Mouse (Mus musculus): ENCODE results near the gene Nfia.

Nfia gene

DNA sequence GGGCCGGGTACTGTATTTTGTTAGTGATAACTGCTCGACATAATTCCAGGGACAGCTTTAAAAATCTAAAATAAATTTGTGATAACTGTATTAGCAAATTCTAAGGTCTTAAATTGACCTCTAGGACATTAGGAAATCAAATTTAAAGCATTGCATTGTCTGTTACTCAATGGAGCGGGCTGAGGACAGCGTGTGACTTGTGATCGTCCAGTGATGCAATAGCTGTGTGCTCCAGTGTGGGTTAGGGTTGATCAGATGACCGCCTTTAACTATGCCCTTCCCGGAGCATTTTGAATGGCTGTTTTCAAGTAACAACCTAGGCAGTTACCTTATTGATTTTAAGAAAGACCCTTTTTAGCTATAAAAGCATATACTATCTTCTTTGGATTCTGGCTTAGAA is 42.0 kb downstream of the Nfia start:
- DNase-seq (ENCODE audit: low read depth, low spot score), result no peak

DNA sequence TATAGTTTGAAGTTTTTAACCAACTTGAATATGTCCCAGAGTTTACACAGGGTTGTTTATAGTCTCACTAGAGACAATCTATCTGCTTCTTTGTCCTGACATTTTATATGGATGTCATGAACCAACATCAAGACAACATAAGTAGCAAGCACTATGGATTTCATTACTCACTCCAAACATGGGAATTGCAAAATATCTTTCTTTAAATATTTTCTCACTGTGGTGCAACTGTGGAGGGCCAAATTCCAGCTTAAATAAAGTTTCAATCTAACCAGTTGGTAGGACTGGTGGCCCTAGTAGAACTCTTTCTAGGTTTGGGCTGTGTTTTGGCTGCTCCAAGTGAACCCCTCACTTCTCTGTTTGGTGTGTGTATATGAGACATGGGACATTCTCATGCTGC is 43.5 kb downstream of the Nfia start:
- no peak for DNase-seq (ENCODE audit: low read depth, low spot score)

DNA sequence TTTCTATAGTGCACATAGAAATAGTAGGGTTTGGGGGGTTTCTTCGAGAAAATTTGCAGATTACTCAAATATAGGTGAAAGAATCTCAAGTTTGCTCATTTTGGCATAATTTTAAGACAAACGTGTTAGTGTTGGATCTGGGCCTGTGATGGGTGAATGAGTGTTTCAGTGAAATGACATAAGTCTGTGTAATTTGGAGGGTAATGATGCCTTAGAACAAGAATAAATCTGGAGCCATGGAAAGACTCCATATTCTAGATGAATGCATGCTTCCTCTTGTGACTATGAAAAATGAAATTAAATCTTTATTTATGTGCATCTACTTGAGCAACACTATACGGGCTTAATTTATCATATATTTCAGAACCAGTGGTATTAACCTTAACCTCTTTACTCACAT is 44.2 kb downstream of the Nfia start:
- DNase-seq (ENCODE audit: low read depth, low spot score), result no peak

DNA sequence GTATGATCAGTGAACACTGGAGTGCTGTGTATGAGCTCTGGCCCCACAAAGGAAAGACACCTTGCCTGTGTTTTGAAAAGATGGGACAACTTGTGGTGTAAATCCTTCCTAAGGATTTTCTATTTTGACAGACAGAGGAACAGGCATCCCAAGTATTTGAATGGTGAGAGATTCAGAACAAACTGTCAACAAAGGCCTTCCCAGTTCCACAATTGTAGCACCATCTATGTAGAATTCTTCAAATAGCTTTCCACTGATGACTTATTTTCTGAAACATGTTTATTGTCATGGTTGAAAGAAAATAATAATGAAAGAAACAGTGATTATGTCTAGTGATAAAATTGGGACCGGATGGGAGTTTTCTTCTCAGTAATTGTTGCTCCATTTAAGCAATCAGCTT is 45.2 kb downstream of the Nfia start:
- no peak for DNase-seq (ENCODE audit: low read depth, low spot score)

DNA sequence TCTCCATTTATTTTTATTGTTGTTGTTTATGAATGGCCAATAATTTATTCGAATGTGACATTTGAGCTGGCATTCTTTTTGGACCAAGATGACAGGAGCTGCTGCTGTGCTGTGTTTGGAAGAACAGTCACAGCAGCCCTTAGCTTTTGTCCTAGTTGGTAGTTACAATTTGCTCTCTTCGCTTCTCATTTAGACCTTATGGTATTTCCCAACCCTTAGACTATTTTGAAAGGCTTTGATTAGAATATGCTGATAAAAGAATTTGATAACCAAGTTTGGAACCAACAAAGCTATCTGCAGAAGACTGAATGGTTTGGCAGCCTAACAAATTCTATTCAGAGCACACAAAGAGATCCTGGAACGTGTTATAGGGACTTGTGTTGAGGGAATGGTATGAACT is 46.0 kb downstream of the Nfia start:
- DNase-seq (ENCODE audit: low read depth, low spot score), result no peak

DNA sequence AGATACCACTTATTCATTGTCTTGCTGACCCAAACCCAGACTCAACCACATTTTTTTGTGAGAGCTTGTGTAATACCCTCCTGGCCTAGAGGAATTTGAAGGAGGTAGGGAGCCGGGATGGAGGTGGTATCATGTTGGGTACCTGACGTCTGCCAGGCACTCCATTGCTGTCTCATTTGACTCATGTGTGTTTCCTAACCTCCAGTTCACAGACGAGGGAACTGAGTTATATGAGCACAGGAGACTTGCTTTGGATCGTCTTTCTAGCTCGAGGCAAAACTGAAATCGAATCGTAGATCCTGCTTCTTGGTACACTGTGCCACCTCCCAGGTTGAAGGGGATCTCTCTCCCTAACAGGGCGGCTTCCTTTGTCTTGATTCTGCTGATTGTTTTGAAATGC is 46.6 kb downstream of the Nfia start:
- DNase-seq (ENCODE audit: low read depth, low spot score), result no peak

DNA sequence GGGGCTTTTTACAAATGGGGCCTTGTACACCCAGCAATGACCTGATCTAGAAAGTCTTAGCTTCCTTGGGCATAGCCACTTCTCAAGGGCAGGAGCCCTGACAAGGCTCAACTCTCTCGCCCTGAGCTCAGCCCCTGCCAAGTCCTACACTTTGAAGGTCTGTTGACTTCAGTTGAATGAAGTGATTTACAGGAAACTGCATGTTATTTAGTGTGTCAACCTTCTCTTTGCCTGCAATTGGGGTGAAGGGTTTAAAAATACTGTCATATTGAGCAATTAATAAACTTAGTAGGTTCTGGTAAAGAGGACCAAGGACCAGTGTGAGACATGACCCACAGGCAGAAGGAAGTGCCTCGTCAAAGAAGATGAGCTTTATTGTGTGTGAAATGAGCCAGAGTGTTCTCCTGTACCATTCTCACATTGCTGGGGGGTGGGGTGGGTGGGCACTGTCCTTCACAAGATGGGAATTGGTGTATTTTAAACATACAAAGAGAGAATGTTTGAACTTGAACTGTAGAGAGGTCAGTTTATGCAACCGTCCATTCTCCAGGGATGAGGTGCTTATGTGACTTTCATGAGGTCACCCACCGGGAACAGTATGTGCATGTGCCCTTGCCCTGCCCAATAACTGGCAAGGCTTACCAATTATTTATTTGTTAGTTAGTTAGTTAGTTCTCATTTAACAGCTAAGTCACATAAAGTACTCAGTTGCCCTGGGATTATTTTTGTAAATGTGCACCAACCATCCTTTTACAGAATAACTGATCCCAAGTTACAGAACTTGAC is 48.1 kb downstream of the Nfia start:
- DNase-seq (ENCODE audit: low read depth, low spot score), result no peak

DNA sequence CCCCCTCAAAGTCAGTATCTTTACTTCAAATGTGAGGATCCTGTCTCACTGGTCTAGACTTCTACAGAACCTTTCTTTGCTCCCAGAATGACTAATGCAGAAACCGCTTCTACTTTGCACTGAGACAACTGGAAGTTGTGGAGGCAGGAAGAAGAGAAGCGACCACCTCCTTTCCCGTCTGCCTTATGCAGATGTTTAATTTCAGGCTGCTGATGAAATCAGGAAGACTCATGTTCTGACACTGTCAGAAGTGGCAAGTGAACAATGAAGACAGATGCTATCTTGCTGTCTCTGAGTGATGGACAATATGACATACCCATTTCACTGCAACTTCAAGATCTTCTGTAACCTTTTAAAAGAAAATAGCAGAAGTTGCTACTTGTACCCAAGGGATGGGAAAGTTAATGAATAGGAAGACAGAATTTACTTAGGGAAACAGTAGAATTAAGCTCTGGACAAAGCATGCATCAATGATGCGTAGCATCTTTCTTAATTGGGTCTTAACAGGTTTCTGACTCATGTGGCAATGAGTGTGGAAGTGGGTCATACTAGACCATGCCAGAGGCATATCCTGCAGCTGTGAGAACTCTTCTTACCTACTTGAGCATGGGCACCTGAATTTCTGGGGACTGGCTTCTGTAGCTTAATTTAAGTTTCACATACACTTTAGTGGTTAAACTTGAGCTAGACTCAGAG is 49.2 kb downstream of the Nfia start:
- no peak for DNase-seq (ENCODE audit: low read depth, low spot score)

DNA sequence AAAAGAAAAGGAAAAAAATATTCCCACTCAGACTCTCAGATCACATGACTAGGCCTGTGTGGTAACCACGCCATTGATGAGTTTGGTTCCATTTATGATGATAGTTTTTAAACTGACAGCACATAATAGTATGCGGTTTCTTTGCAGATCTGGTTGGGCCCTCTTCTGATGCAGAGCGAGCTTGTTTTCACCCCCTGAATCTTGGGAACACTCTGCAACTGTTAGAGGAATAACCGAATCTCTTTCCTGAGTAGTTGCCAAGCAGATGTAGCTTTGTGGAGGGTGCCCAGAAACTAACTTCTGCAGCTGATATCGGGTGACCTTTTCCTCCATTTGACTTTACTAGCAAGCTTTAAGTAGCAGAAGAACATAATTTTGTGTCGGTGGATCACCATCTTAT is 51.0 kb downstream of the Nfia start:
- DNase-seq (ENCODE audit: low read depth, low spot score), result no peak

DNA sequence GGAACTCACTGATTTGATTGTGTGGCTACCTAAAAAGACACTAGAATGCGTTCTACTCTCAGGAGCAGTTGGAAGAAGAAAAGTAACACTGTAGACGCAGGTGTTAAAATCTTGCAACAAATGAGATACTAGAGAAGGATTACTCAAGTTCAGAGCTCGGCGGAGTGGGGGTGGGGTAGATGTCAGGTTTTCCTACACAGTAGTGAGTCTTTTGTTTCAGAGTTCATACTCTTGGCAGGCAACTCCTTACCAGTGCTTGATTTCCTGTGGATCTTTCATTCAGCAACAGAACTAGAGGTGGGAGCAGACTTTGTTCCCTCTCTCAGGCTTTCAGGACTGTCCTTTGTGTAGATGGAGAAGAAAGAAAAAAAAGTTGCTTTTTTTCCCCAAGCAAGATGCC is 51.9 kb downstream of the Nfia start:
- no peak for DNase-seq (ENCODE audit: low read depth, low spot score)

DNA sequence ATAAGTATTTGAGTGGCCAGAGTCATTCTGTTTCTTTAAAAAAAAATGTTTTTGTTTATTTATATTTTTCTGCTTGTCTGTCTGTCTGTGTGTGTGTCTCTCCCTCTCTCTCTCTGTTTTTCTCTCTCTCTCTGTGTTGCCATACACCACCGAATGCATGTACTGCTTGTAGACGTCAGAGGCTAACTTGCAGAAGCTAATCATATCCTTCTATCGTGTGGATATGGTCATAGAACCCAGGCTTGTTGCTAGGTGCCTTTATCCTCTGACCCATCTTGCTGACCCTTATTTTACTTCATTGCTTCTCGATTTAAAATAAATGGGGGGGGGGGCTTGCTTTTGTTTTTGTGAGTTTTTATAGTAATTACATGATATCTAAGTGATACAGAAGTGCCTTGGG is 52.9 kb downstream of the Nfia start:
- no peak for DNase-seq (ENCODE audit: low read depth, low spot score)

DNA sequence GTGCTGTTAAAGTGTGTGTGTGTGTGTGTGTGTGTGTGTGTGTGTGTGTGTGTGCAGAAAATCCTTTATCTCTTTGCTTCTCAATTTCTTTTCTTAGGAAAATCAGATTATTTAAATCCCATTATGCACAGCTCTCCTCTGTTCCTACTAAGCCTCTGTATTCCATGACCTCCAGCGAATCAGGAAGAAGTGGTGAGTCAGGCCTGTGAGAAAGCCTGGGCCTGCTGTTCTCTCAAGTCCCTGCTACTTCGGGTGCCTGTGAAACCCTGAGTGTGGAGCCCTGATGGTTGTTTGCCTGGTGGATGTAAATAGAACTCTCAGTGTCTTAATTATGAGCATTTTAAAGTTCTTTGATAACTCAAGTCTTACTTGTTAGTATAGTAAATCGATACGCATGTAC is 53.3 kb downstream of the Nfia start:
- DNase-seq (ENCODE audit: low read depth, low spot score), result no peak

DNA sequence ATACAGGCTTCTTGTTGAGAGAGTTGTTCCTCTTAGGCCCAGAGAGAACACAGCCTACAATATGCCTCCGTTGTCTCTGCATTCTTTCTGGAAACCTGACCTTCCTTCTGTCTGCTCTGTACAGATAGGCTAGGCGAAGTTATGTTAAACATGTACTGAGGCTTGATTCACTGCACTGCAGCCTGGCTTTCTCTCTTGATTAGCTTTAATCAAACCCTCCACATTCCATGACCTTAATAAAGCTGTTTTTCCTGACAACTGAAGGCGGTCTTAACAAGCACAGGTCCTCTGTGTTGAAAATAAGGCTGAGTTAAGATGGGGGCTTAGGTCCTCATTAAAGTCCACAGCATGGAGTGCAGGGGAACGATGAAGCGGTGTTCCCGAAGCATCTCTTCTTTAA is 54.6 kb downstream of the Nfia start:
- DNase-seq (ENCODE audit: low read depth, low spot score), result no peak

DNA sequence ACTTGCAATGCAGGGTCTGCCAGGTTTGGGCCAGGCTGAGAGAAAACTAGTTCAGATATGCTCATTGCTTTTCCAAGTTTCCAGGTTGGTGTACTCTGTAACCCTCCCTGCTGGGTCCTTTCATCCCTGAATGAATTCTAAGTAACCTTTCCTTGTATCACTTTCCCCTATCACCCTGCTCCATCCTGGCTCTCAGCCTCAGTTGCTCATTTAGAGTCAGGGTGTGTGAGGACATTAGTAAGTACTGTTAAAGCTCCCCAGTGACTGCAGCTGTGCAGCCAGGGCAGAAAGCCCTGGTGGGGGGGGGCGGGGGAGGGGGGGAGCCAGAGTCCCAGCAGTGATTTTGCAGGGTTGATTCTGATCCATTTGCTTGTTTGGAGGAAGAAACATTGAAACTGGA is 56.0 kb downstream of the Nfia start:
- no peak for DNase-seq (ENCODE audit: low read depth, low spot score)

DNA sequence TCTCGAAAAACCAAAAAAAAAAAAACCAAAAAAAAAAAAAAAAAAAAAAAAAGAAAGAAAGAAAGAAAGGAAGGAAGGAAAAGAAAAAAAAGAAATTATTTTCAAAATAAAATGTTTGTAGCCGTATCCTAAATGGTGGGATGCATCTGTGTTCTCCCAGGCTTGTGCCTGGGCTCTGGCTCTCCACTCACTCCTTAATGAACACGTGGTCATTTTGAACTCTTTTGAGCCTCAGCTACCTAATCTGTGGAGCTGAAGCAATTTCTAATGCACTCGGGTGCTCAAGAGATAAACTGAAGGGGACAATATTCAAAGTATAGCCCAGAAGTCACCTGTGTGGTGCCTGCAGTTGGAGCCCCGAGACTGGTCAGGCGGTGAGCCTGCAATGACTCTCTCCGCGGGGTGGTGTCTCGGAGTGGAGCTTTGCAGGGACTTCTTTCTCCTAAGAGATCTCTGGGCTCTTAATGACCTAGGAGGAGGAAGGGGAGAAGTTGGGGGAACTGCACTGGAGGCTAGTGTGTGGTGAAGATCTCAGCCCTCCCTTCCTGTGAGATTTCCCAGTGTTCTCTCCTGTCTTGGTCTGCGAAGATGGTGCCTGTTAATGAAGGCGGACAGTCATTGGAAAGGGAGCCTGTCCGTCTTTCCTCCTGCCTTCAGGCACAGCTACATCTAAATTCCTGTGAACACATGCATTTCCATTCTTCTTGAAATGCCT is 57.0 kb downstream of the Nfia start:
- DNase-seq (ENCODE audit: low read depth, low spot score), result no peak

DNA sequence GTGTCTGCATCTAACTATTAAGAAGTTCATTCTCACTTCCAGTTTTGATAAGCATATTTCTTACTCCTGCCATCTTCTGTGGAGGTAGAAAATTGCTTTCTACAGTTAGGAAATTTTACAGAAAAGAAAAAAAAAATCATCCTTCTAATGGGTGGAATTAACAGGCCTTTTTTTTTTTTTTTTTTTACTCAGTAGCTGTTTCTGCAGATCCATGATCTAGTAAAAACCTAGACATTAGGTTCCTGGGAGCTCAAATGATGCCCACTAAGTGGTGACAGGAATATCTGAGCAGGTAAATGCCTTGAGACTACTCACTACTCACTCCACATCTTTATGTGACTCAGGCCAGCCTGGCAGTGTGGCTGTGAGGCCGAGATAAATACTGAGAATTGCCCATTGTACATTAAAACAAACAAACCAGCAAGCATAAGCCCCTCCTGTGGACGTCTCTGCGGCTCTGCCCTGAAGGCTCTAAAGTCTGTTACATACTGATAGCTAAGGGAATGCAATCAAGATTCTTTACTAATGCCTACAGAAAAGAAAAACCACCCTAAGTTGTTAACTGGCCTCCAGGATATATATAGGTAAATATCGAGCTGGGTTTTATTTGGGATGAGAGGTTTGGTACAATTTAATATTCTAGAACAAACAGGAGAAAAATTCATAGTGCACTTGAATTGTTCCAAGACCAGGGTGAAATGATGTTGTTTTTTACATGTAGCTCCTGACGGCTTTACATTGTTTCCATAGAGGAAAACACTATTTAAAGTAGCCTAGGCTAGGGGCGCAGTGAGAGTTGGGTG is 57.7 kb downstream of the Nfia start:
- DNase-seq (ENCODE audit: low read depth, low spot score), result no peak

DNA sequence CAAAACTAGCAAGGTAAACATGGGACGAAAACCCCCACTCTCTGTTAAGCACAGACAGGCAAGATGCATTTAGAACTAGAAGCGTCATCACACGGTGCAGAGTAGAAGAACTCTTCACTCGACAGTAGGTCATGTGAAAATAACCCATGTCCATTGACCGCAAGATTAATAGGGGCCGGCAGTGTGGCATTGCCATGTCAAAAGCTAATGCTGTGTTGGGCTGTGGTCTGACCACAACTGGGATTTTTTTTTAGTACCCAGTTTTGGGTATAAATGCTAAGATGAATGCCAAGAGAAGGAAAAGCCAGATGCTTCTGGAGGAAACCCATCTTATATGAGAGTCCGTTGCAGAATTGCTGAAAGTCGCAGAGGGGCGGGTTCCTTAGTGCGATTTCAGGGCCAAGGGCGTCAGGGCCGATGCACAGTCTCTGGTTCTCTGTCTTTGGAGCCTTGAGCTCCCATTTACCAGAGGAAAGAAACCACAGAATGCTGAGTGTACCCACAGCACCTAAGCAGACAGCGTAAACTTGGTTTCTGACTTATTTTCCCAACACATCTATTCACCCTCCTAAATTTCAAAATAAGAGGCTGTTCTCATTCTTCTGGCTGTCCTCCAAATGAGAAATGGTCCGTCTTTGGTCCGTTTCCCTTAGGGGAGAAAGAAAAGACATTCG is 58.5 kb downstream of the Nfia start:
- DNase-seq (ENCODE audit: low read depth, low spot score), result no peak

DNA sequence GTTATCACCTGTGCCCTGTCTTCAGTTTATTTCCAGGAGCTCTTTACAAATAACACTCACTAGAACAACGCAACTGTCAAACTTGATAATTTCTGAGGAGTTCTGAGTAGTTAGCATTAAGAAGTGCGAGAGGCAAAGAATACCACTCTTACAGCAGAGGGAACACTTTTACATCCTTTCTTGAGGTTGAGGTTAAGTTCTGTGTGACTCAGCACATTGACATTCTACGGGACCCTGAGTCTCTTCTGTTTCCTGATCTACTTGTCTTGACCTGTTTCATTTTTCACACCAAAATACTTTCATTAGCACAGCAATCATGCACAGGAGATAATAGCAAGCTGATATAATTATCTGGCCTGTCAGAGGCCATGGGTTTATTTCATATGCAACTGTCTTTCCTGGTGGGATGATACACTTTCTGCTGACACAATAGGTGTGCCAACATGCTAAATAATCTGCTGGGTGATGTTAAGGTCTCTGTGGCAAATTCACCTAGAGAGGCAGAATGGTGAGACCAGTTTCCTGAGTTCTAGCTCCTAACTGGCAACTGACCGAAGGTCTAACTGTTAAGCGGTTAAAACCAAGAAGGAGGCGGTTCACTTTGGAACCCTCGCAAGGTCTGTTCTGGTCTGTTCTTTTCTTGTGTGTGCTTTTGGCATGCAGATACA is 59.2 kb downstream of the Nfia start:
- DNase-seq (ENCODE audit: low read depth, low spot score), result no peak

DNA sequence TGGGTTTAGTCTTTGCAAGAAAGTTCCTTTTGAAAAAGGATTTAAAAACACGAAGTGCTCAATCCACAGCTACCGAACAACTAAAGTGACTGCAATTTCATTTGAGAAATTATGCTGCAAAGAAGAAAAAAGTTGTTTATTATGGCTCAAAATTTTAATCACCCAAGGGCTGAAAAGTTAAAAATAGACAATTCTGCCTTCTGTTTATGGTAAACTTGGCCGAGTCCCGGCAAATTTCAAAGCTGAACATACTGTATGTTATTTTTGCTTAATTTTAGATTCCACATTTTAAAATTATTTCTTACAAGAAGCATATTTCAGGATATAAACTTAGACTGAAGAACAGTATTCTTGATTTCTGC is 59.7 kb downstream of the Nfia start:
- no peak for DNase-seq (ENCODE audit: low read depth, low spot score)

DNA sequence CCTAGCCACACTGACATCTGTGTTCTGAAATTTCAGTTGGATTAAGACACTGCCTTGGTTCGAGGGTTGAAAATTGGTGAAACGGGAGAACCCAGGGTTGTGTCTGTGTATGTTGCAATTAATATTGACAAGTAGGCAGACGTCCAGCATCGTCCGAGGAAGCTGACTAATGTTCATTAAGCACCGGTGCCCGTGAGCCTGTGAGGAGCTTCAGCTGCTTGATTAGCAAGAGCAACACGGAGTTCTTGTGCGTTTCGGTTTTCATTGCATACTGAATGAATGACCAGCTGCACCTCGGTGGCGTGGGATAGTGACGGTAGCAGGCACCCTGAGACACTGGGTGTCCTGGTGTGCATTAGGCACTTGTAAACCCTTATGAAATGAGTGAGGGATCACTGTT is 64.3 kb downstream of the Nfia start:
- no peak for DNase-seq (ENCODE audit: low read depth, low spot score)

DNA sequence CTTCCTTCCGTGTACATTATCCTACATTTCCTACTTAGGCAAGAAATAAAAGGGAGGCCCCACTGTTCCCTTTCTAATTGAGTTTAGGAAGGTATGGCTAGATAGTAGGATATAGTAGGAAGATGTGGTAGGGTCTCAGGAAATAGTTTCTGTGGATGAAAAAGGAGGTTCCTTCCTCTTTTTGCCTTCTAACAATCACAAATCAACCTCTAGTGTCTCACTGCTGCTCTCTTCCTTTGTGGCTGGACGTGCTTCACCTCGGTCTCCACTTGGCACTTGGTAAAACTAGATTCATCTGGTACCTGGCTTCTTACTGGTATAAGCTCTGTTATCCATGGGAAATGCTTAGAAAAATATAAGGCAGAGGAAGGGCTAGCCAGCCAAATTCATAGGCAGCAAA is 65.2 kb downstream of the Nfia start:
- no peak for DNase-seq (ENCODE audit: low read depth, low spot score)
